Mouse (Mus musculus) left cerebral cortex, postnatal 14 days (tissue): ENCODE measurements at regions not wholly inside any gene's neighbourhood (a gene's known extent, or its start where the extent isn't known, plus 50 kb on each side); places are given as distances from the start of the nearest gene placed in this dataset.

ENCODE experiments used
- DNase-seq, 2 experiments: peaks; one replicate each; pipeline ENCODE4 v3.0.0; 2021 to 2022; ENCODE audit warnings: low spot score in 2 of 2, mixed read lengths in 1 of 2
- intact Hi-C: fragments of 180-260 bp; cut with DNase I; formaldehyde crosslinking; loops from one replicate; pipeline ENCODE4 v1.15.1; 2025

- no peak for DNase-seq
- intact Hi-C loops = loop anchor here (5.0 kb wide), 1 partner anchor 58 kb away; no protein-coding TSS in a partner anchor
Measured at GRCm38 (mm10) chr9:120874416-120874976, 54.5 kb upstream of the Ctnnb1 start.

- DNase-seq = no peak
- intact Hi-C loops = no loop called here
Measured at GRCm38 (mm10) chr9:120877101-120877500, 51.9 kb upstream of the Ctnnb1 start.
